Mouse (Mus musculus) urinary bladder, adult 2 months (tissue): Measurements from ENCODE around the gene Cltb. TPM values are rescaled to one million over a fixed set of nuclear protein-coding genes. Genes with fewer than 3 reads are reported as not detected.
"Not testable (repeated sequence)": the region's sequence is repeated elsewhere in the genome, so short reads cannot be mapped to it uniquely, and the experiment has no call there.

Source experiments
- DNase-seq: peaks from one replicate; pipeline ENCODE4 v3.0.0; 2022; ENCODE audit warnings: low spot score
- polyA plus RNA-seq: library from polyadenylated mRNA; depleted of rRNA; stranded (reverse); fragments of >200 nt; gene quantifications from 2 replicates; pipeline ENCODE4 v1.2.3, GENCODE M21; 2012; rRNA removed

The Cltb gene
- 70.9 and 84.6 TPM in 2 replicates for polyA plus RNA-seq

- peak; percentile 90 for DNase-seq
Measured at GRCm38 (mm10) chr13:54610972-54611754, at the start of gene Cltb. Cltb (minus strand) TSS chr13:54611344.

DNA sequence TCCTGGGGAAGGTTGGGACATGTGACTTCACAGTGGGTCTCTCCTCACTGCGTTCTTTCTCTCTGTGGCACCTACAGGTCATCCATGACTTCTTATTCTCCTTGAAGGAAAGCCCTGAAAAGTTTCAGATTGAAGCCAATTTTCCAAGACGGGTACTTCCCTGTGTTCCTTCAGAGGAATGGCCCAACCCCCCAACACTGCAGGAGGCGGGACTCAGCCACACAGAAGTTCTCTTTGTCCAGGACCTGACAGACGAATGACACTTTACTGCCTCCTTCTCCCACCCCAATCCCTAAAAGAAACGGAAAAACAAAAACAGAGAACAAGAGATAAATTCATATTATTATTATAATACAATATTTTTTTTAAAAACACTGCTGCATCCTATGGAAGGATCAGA, 49.7 kb upstream of the Cltb start:
- no peak for DNase-seq

DNA sequence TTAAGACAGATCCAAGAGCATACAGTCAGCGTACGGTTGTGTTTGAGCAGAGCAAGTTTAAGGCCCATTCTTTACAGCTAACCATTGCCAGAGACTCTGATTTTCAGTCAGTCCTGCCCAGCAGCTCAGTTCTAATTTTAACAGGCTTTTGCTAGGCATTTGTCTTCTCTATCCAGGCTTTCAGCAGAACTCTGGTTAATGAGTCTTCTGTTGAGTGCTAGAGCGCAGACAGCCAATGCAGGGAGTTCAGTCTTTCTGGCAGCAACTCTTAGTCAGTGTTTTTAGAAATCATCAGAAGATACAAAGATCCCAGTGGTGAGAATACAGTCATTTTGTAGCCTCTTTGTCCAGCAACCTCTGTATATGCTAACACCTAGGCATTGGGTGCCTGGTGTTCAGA, 39.3 kb upstream of the Cltb start:
- DNase-seq: no peak

DNA sequence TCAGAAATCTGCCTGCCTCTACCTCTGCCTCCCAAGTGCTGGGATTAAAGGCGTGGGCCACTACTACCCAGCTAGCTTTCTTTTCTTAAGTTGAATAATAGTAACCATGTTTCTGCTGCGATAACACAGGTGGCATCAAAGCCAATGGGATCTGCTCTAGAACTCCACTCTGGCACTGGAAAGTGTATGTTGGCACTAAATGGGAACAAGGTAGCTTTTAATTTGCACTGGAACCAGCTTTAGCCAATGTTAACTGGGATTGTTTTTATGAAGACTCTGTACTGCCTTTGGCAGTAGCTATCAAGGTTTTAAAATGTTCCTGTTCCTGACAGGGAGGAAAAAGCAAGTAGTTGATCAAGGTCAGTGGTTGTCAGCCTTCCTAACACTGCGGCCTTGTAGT, 23.9 kb upstream of the Cltb start:
- no peak for DNase-seq

DNA sequence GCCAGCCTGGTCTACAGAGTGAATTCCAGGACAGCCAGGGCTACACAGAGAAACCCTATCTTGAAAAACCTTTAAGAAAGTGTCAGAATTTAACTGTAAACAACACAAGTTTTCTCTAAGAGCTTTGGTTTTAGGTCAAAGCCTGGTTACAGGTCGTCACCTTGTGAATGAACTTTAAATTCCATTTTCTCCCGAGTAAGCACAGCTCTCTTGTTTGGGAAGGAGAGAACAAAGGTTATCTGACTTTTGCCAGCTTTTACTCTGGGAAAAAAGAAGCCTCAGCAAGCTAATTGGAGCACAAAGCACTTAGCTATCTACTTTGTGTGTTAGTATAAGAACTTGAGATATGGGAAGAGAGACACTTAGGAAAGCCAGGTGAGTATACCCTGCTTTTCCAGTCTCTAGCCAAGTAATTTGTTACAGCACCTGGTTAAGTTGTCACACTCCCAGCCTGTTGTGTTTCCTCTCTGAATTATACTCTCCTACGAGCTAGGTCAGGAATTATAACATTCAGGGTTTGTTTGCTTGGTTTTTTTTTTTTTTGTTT, 21.7 kb upstream of the Cltb start:
- DNase-seq: no peak

DNA sequence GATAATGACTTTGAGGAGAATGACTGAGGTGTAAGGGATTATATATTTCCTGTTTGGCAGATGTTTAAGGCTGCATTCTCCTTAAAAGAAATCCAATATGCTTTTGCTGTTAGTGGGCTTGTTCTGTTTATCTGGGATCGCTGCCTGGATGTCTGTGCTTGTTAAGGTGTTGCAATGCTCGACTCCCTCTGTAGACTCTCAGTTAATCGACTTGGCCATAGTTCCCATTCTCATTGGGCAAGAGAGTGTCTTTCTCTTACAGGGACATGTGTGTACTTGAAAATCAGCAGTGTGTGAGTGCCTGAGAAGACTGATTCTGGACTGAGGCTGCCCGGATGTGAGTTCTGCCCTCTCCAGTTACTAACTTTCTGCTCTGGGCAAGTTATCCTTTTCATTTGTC, 18.0 kb upstream of the Cltb start:
- DNase-seq: no peak

DNA sequence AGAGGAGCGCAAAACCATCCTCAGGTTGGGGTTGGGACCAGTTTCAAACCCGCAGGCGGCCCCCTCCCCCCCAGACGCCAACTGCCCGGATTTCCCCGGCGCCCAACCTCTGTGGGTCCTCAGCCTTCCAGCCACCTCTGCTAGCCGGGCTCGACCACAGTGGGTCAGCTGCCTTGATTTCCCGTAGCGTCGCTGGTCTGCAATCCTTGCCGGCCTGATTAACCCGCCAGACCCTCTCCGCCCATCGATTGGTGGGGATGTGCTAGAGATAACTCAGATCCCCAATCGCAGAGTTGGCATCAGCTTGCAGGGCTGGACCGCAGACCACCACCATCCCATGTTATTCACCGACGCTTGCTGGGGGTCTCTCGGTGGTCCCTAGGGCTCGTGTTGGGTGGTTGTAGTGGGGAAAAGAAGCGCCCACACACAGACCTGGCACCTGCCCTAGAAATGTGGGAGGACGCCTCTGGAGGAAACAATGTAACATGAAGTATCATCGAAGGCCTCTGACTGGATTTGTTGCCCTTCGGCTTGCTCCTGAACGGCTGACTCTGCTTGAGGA, 10.9 kb upstream of the Cltb start:
- DNase-seq: no peak

DNA sequence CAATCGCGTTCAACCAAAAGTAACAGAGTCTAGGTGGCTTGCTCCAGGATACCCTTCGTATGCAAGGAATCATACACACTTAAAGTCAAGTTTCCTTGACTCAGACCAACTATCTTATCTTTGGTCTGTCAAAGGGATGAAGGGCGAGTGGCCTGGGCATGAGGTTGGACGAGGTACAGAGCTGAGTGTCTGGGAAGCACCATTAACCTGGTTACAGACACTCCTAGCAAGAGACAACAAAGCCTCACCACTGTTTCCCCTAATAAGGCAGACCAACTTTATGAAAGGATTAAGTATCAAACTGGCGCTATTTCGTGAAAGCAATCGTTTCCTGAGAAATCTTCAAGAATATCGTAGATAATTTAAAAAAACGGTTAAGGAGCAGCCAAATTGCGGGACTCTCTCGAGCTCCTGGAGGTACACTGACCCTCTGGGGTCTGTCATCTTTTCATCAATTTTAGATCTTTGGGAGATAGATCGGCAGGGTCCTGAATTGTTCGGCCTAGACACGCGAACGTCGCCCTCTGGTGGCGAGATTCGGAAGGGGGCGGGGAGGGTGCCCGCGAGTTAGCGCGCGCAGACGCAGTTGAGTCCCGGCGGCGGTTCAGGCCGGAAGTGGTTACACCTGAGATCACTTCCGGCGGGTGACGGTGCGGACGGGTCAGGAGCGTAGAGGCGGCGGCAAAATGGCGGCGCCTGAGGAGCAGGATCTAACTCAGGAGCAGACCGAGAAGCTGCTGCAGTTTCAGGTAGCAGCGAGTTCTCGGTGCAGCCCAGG, 10.2 kb upstream of the Cltb start, which contains the start of gene Faf2:
Faf2 (plus strand) TSS at position 630 of the 778 bp plus-strand sequence.
- DNase-seq: peak; percentile 98

DNA sequence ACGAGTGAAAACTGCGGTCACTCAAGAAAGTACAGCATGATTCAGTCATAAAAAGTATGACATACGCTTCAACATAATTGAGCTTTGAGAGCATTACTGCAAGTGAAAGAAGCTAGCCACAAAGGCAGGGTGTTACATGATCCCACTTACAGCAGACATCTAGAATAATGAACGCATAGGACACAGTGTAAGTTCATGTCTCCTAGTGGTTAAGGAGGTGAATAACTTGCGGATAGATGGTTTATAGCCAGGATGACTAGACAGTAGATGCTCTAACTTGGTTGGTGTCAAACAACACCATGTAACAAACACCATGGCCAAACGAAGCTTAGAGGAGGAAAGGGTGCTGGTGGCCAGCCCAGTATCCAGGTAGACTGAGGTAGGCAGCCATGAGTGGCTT, 5.9 kb upstream of the Cltb start:
- no peak for DNase-seq

- DNase-seq: no peak
Measured at GRCm38 (mm10) chr13:54616307-54616706, 5.2 kb upstream of the Cltb start.

DNA sequence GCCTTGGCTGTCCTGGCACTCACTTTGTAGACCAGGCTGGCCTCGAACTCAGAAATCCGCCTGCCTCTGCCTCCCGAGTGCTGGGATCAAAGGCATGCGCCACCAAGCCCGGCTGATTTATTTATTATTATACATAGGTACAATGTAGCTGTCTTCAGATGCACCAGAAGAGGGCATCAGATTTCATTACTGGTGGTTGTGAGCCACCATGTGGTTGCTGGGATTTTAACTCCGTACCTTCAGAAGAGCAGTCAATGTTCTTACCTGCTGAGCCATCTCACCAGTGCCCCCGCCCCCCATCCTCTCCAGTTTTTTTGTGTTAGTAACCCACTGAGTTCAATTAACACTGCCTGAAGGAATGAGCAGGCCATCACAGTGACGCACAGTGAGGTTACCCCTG, 2.0 kb upstream of the Cltb start:
- not testable (repeated sequence) for DNase-seq

DNA sequence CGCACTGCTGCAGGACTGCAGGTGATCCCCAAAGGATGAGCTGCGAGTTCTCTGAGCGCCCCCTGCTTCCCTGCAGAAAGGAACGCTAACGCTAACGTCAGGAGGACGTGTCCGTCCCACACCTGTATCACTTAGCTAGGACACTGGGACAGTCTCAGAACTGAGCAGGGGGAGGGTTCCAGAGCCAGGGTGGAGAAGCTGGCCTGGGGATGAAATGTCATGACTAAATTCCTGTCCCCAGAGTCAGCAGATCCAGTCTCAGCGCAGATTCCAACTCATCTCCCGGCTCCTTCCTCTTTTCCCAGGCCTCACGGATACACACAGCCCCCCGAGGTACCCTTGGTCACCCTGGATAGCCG, 552 bp downstream of the Cltb start:
- no peak for DNase-seq

- no peak for DNase-seq
Measured at GRCm38 (mm10) chr13:54609301-54609700, 1.8 kb downstream of the Cltb start.

DNA sequence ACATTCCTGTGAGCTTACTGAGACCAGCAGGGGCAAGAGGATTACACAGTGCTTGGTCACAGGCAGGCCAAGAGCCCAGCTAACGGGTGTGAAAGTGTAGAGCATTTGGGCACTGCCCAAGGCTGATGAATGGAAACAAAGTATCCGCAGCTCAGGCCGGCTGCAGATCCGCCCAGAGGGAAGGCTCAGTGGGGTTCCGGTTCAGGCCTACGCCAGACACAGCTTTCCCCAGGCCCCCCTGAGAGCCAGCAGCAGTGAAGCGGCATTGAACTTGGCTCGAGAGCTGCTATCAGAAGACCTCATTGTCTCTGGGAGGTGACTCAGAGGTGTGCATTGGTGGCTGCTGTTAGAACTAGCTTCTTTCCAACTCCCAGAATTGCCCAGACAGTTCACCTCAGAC, 2.5 kb downstream of the Cltb start:
- no peak for DNase-seq

- no peak for DNase-seq
Measured at GRCm38 (mm10) chr13:54608002-54608401, 3.1 kb downstream of the Cltb start.

DNA sequence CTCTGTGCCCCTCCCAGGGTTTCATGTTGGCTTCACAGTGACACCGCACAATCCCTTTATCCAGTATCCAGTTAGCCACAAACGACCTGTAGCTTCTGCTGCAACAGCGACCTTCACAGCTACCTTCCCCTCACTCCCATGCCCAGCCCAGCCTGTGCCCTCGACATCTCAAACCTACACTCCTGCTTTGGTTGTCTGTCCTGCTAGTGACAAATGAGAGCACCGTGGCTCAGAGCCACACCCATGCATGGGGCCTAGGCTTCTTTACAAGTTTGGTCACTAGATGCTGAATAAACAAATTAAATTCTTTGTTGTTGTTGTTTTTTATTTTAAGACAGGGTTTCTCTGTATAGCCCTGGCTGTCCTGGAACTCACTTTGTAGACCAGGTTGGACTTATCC, 3.9 kb downstream of the Cltb start:
- no peak for DNase-seq

DNA sequence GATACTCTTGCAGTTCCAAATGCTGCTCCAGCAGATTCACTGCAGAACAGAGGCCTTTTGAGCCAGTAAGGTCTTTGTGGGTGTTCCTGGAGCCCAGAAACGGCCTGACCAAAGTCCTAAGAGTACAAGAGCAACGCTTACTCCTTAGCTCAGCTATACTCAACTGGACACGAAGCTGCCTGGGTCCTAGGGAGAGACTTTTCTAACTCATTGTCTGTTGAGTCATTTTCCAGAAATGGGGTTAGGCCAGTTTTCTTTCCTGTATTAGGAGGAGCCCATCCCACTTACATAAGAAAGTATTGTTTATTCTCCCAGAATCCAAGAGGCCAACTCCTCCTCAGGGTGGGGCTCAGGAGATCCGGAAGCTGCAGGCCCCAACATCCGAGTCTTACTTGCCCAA, 5.7 kb downstream of the Cltb start:
- DNase-seq: no peak

GRCm38 (mm10) chr13:54604221-54604620, 6.9 kb downstream of the Cltb start:
- no peak for DNase-seq

DNA sequence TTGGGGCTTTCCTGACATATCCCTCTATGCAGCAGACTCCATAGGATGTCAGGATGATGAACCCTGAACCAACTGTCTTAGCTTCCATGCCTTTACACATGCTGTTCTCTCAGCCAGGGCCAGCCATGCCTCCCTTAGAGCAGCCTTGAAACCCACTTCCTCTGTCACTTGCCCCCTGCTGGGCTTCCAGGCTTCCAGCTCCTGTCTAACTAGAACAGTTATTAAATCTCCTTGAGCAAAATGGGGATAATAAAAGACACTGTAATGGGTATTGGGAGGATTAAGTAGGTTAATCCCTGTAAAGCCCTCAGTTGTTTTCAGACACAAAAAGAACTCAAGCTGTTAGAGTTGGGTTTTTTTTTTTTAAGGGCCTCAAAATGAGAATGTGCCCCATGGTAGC, 7.6 kb downstream of the Cltb start:
- DNase-seq: no peak

- no peak for DNase-seq
Measured at GRCm38 (mm10) chr13:54602639-54603111, 8.5 kb downstream of the Cltb start.

GRCm38 (mm10) chr13:54598622-54599143, 12.5 kb downstream of the Cltb start:
- no peak for DNase-seq

- DNase-seq: no peak
Measured at GRCm38 (mm10) chr13:54596870-54597269, 14.3 kb downstream of the Cltb start.
